Mouse (Mus musculus): ENCODE measurements around the gene Trim72. TPM values are rescaled to one million over a fixed set of nuclear protein-coding genes. Genes with fewer than 3 reads are reported as not detected.
A peak's percentile ranks its signal among the peaks of the same experiment; 100 is the strongest.
"Not testable (repeated sequence)": the region's sequence is repeated elsewhere in the genome, so short reads cannot be mapped to it uniquely, and the experiment has no call there.

The Trim72 gene
- polyA plus RNA-seq, 1 experiment: 468 TPM

DNA sequence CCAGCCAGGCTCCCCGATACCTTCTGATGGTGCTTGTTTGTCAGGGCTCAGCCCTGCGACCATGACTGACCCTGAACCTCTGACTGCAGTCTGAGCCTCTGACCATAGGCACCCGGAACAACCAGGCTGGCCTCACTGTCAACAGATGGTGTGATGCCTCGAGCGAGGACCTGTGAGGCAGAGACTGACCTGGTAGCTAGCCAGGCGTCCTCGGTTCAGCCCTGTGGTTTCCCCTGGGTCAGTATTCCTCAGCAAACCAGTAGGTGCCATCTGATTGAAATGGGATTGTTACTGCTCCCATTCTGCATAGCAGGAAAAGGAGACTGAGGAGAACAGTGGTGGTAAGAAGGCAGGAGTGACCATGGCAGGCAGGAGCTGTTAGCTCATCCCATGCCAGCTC lies 2.4 kb downstream of the Trim72 start:
- Histone ChIP-seq H3K4me3 (peak overlapping the region; percentile 71), H3ac (ENCODE audit: control insufficient read depth, insufficient read length) (no peak overlapping the region), H3K79me2 (ENCODE audit: control insufficient read depth, insufficient read depth) (peaks cover 8% of the 10 kb centered on the region), H3K36me3 (ENCODE audit: control insufficient read depth, insufficient read depth) (peaks cover 17% of the 10 kb centered on the region), H3K27me3 (ENCODE audit: control insufficient read depth, insufficient read depth, insufficient read length) (no peaks in the 10 kb centered on the region), H3K4me2 (ENCODE audit: low read depth) (peak overlapping the region; percentile 75)
- TF ChIP-seq MYOG (IDR thresholded peaks at IDR 0.05; ENCODE audit: control insufficient read depth in 1 of 3, insufficient read depth in 1 of 3, insufficient read length in 2 of 3, low read depth in 2 of 3) (peak in 1 of 3 experiments; percentile 34), TCF3 (IDR thresholded peaks at IDR 0.05; ENCODE audit: insufficient read length, low read depth) (no peak), E2F4 (IDR thresholded peaks at IDR 0.05; ENCODE audit: insufficient read depth) (no peak), MYOD1 (IDR thresholded peaks at IDR 0.05; ENCODE audit: control insufficient read depth in 1 of 3, insufficient read length in 2 of 3, low read depth in 2 of 3) (no peak), REST (IDR thresholded peaks at IDR 0.05; ENCODE audit: insufficient read depth, insufficient read length) (no peak), POLR2AphosphoS2 (IDR thresholded peaks at IDR 0.05; ENCODE audit: insufficient read length, low read depth) (no peak), POLR2A (IDR thresholded peaks at IDR 0.05; ENCODE audit: insufficient read length, low read depth) (no peak), TCF12 (IDR thresholded peaks at IDR 0.05; ENCODE audit: insufficient read depth, poor library complexity, severe bottlenecking) (no peak), USF1 (IDR thresholded peaks at IDR 0.05; ENCODE audit: low read depth) (no peak)

DNA sequence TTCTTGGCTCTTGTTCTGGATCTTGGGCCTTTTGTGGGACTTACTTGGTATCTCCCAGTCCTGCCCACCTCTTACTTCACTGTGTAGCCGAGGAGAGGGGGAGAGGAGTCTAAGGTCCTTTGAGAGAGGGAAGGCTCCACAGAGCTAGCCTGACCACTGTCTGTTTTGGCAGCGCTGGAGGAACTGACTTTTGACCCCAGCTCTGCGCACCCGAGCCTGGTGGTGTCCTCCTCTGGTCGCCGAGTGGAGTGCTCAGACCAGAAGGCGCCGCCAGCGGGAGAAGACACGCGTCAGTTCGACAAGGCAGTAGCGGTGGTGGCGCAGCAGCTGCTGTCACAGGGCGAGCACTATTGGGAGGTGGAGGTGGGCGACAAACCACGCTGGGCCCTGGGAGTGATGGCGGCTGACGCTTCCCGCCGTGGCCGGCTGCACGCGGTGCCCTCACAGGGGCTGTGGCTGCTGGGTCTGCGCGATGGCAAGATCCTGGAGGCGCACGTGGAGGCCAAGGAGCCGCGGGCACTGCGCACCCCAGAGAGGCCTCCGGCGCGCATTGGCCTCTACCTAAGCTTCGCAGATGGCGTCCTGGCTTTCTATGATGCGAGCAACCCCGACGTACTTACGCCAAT lies 6.1 kb downstream of the Trim72 start:
- Histone ChIP-seq H3K36me3 (ENCODE audit: control insufficient read depth, insufficient read depth) (peaks cover 18% of the 10 kb centered on the region), H3ac (ENCODE audit: control insufficient read depth, insufficient read length) (no peak overlapping the region), H3K4me3 (no peak overlapping the region), H3K4me2 (ENCODE audit: low read depth) (no peak overlapping the region), H3K79me2 (ENCODE audit: control insufficient read depth, insufficient read depth) (peaks cover 8% of the 10 kb centered on the region), H3K27me3 (ENCODE audit: control insufficient read depth, insufficient read depth, insufficient read length) (no peaks in the 10 kb centered on the region)
- TF ChIP-seq POLR2AphosphoS2 (IDR thresholded peaks at IDR 0.05; ENCODE audit: insufficient read length, low read depth) (peak; percentile 41), MYOD1 (IDR thresholded peaks at IDR 0.05; ENCODE audit: control insufficient read depth in 1 of 3, insufficient read length in 2 of 3, low read depth in 2 of 3) (no peak)

DNA sequence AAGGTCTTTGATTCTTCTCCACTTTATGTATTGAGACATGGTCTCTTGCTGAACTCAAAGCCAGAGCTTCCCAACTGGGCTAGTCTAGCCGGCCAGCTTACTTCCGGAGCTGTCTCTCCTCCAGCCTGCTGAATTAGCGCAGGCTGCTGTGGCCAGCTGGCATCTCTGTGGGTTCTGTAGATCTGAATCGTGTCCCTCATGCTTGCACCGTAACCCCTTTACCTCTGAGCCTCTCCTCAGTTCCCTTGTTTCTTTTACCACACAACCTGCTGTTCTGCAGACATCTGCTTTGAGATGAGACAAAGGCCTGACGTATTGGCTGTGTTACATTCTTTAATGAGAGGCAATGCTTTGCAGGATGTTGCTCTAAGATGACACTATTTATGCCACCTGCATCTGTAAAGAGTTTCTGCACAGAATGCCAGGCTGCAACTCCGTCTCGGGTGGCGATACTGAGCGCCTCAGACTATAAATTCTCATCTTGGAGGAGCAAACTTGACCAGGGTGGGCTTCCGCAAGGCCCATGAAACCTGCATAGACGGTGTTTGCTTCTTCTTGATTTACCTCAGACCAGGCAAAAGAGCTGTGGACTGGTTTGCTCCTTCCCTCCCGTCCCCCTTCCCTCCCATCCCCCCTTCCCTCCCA lies 8.5 kb downstream of the Trim72 start:
- H3K36me3 ChIP-seq (ENCODE audit: control insufficient read depth, insufficient read depth): peaks cover 18% of the 10 kb centered on the region
- no peak overlapping the region for H3K4me3 ChIP-seq
- no peak overlapping the region for H3ac ChIP-seq (ENCODE audit: control insufficient read depth, insufficient read length)

GRCm38 (mm10) chr7:128013116-128013515 lies 9.4 kb downstream of the Trim72 start:
- Histone ChIP-seq H3K27me3 (ENCODE audit: control insufficient read depth, insufficient read depth, insufficient read length) (no peaks in the 10 kb centered on the region), H3K4me2 (ENCODE audit: low read depth) (no peak overlapping the region), H3K79me2 (ENCODE audit: control insufficient read depth, insufficient read depth) (no peaks in the 10 kb centered on the region), H3ac (ENCODE audit: control insufficient read depth, insufficient read length) (no peak overlapping the region), H3K4me3 (no peak overlapping the region), H3K36me3 (ENCODE audit: control insufficient read depth, insufficient read depth) (peaks cover 13% of the 10 kb centered on the region)
- no peak for TF ChIP-seq SRF (IDR thresholded peaks at IDR 0.05; ENCODE audit: control insufficient read depth, insufficient read length, low read depth)

More for the DNA sequence above, 8.5 kb downstream of the Trim72 start:
- Histone ChIP-seq H3K27me3 (ENCODE audit: control insufficient read depth, insufficient read depth, insufficient read length) (no peaks in the 10 kb centered on the region), H3K79me2 (ENCODE audit: control insufficient read depth, insufficient read depth) (no peaks in the 10 kb centered on the region), H3K4me2 (ENCODE audit: low read depth) (no peak overlapping the region)
- TF ChIP-seq POLR2AphosphoS2 (IDR thresholded peaks at IDR 0.05; ENCODE audit: insufficient read length, low read depth) (peak; percentile 48), CEBPB (IDR thresholded peaks at IDR 0.05; ENCODE audit: insufficient read depth, poor library complexity, severe bottlenecking) (no peak), TCF12 (IDR thresholded peaks at IDR 0.05; ENCODE audit: insufficient read depth, poor library complexity, severe bottlenecking) (no peak), SRF (IDR thresholded peaks at IDR 0.05; ENCODE audit: control insufficient read depth, insufficient read length, low read depth) (no peak)

DNA sequence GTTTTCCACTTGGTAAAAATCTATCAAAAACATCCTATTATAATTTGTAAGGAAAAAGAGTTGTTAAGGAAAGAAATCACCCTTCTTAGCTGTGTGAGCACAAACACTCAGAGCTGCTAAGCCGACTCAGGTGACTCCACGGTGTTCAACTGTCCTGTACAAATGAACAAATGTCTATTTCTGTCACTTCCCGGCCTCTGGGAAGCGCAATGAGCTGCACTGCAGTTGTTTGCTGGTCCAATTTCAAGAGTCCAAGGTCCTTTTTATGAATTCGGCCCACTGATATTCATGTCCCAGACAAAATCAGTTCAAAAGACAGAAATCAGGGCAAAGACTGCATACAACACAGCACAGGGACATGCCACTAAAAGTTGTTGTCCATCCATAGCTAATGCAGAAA lies 12.4 kb downstream of the Trim72 start:
- not testable (repeated sequence) for H3K4me3 ChIP-seq

GRCm38 (mm10) chr7:128016650-128017049 lies 12.9 kb downstream of the Trim72 start:
- Histone ChIP-seq H3K4me2 (ENCODE audit: low read depth) (no peak overlapping the region), H3ac (ENCODE audit: control insufficient read depth, insufficient read length) (no peak overlapping the region), H3K27me3 (ENCODE audit: control insufficient read depth, insufficient read depth, insufficient read length) (no peaks in the 10 kb centered on the region), H3K4me3 (no peak overlapping the region), H3K79me2 (ENCODE audit: control insufficient read depth, insufficient read depth) (no peaks in the 10 kb centered on the region), H3K36me3 (ENCODE audit: control insufficient read depth, insufficient read depth) (no peaks in the 10 kb centered on the region)
- TF ChIP-seq MYOG (IDR thresholded peaks at IDR 0.05; ENCODE audit: control insufficient read depth in 1 of 3, insufficient read depth in 1 of 3, insufficient read length in 2 of 3, low read depth in 2 of 3) (peak in 2 of 3 experiments; percentile 55 to 64), E2F4 (IDR thresholded peaks at IDR 0.05; ENCODE audit: insufficient read depth) (no peak), POLR2A (IDR thresholded peaks at IDR 0.05; ENCODE audit: insufficient read length, low read depth) (no peak), MYOD1 (IDR thresholded peaks at IDR 0.05; ENCODE audit: control insufficient read depth in 1 of 3, insufficient read length in 2 of 3, low read depth in 2 of 3) (peak in 1 of 3 experiments; percentile 41), CEBPB (IDR thresholded peaks at IDR 0.05; ENCODE audit: insufficient read depth, poor library complexity, severe bottlenecking) (no peak), SRF (IDR thresholded peaks at IDR 0.05; ENCODE audit: control insufficient read depth, insufficient read length, low read depth) (no peak), MAX (IDR thresholded peaks at IDR 0.05; ENCODE audit: low read depth) (no peak), REST (IDR thresholded peaks at IDR 0.05; ENCODE audit: insufficient read depth, insufficient read length) (no peak), TCF3 (IDR thresholded peaks at IDR 0.05; ENCODE audit: insufficient read length, low read depth) (no peak), TCF12 (IDR thresholded peaks at IDR 0.05; ENCODE audit: insufficient read depth, poor library complexity, severe bottlenecking) (no peak), POLR2AphosphoS2 (IDR thresholded peaks at IDR 0.05; ENCODE audit: insufficient read length, low read depth) (peak; percentile 83)

More for the DNA sequence above, 12.4 kb downstream of the Trim72 start:
- not testable (repeated sequence) for H3K36me3 ChIP-seq (ENCODE audit: control insufficient read depth, insufficient read depth); H3K27me3 ChIP-seq (ENCODE audit: control insufficient read depth, insufficient read depth, insufficient read length); H3K4me2 ChIP-seq (ENCODE audit: low read depth); H3K79me2 ChIP-seq (ENCODE audit: control insufficient read depth, insufficient read depth); H3ac ChIP-seq (ENCODE audit: control insufficient read depth, insufficient read length)
